Mouse (Mus musculus) adrenal gland (tissue): ENCODE data around the gene Cntnap2.

Source experiments
- intact Hi-C: fragments of 180-260 bp; cut with DNase I; formaldehyde crosslinking; loops from one replicate; pipeline ENCODE4 v1.15.1; 2025

Gene Cntnap2

GRCm38 (mm10) chr6:45885486-45885885 lies 826.3 kb downstream of the Cntnap2 start:
- intact Hi-C loops = no loop called here

- intact Hi-C loops = no loop called here
Measured at GRCm38 (mm10) chr6:45887901-45888300, 828.7 kb downstream of the Cntnap2 start.

- intact Hi-C loops = no loop called here
Measured at GRCm38 (mm10) chr6:45938263-45938662, 879.1 kb downstream of the Cntnap2 start.

- intact Hi-C loops = no loop called here
Measured at GRCm38 (mm10) chr6:45938775-45939174, 879.6 kb downstream of the Cntnap2 start.

- intact Hi-C loops = no loop called here
Measured at GRCm38 (mm10) chr6:45945144-45945985, 886.2 kb downstream of the Cntnap2 start.

GRCm38 (mm10) chr6:45954773-45955172 lies 895.6 kb downstream of the Cntnap2 start:
- intact Hi-C loops = no loop called here

- intact Hi-C loops = no loop called here
Measured at GRCm38 (mm10) chr6:45964494-45964893, 905.3 kb downstream of the Cntnap2 start.

- intact Hi-C loops = no loop called here
Measured at GRCm38 (mm10) chr6:45974471-45975154, 915.5 kb downstream of the Cntnap2 start.

GRCm38 (mm10) chr6:45979171-45979570 lies 920.0 kb downstream of the Cntnap2 start:
- intact Hi-C loops = no loop called here

- intact Hi-C loops = no loop called here
Measured at GRCm38 (mm10) chr6:45988051-45988450, 928.9 kb downstream of the Cntnap2 start.

GRCm38 (mm10) chr6:45991086-45991485 lies 931.9 kb downstream of the Cntnap2 start:
- intact Hi-C loops = no loop called here

GRCm38 (mm10) chr6:46022515-46023143 lies 963.5 kb downstream of the Cntnap2 start:
- intact Hi-C loops = no loop called here

- intact Hi-C loops = no loop called here
Measured at GRCm38 (mm10) chr6:46031821-46032594, 972.9 kb downstream of the Cntnap2 start.

- intact Hi-C loops = no loop called here
Measured at GRCm38 (mm10) chr6:46033108-46033507, 974.0 kb downstream of the Cntnap2 start.

GRCm38 (mm10) chr6:46040671-46041070 lies 981.5 kb downstream of the Cntnap2 start:
- intact Hi-C loops = no loop called here

- intact Hi-C loops = no loop called here
Measured at GRCm38 (mm10) chr6:46080236-46080635, 1021.1 kb downstream of the Cntnap2 start.

GRCm38 (mm10) chr6:46081432-46081831 lies 1022.3 kb downstream of the Cntnap2 start:
- intact Hi-C loops = no loop called here

GRCm38 (mm10) chr6:46143189-46143841 lies 1084.2 kb downstream of the Cntnap2 start:
- intact Hi-C loops = no loop called here

GRCm38 (mm10) chr6:46166837-46167236 lies 1107.7 kb downstream of the Cntnap2 start:
- intact Hi-C loops = no loop called here

GRCm38 (mm10) chr6:46197298-46197697 lies 1138.1 kb downstream of the Cntnap2 start:
- intact Hi-C loops = no loop called here

- intact Hi-C loops = no loop called here
Measured at GRCm38 (mm10) chr6:46201828-46202227, 1142.7 kb downstream of the Cntnap2 start.
